Mouse (Mus musculus) embryonic facial prominence, embryonic 13.5 days (tissue): ENCODE data around the gene Efs. TPM values are rescaled to one million over a fixed set of nuclear protein-coding genes. Genes with fewer than 3 reads are reported as not detected.
"Not testable (repeated sequence)": the region's sequence is repeated elsewhere in the genome, so short reads cannot be mapped to it uniquely, and the experiment has no call there.

ENCODE experiments used
- ATAC-seq: fragments of 200-750 bp; cut with Nextera tagmentation; 2 replicates; pipeline ENCODE4 v1.8.0; 2017; ENCODE audit warnings: low read depth; ENCODE audit not compliant: insufficient number of reproducible peaks, insufficient read depth, low FRiP score, low TSS enrichment
- H3K27ac ChIP-seq: fragments of 300-500 bp; sonication (generic); 2 replicates; pipeline ENCODE4 v1.5.1; 2015; ENCODE audit warnings: moderate library complexity, mild to moderate bottlenecking, inconsistent platforms
- H3K27me3 ChIP-seq: fragments of 300-500 bp; sonication (generic); 2 replicates; pipeline ENCODE4 v1.6.1; 2015; ENCODE audit warnings: mild to moderate bottlenecking, inconsistent platforms
- H3K36me3 ChIP-seq: fragments of 300-500 bp; sonication (generic); 2 replicates; pipeline ENCODE4 v1.6.1; 2015; ENCODE audit warnings: mild to moderate bottlenecking, inconsistent platforms
- H3K4me1 ChIP-seq: fragments of 300-500 bp; sonication (generic); 2 replicates; pipeline ENCODE4 v1.6.1; 2015; ENCODE audit warnings: inconsistent platforms
- H3K4me2 ChIP-seq: fragments of 300-500 bp; sonication (generic); 2 replicates; pipeline ENCODE4 v1.6.1; 2015; ENCODE audit warnings: moderate library complexity, mild to moderate bottlenecking, inconsistent platforms
- H3K4me3 ChIP-seq: fragments of 300-500 bp; sonication (generic); 2 replicates; pipeline ENCODE4 v1.5.1; 2015; ENCODE audit warnings: mild to moderate bottlenecking, inconsistent platforms
- H3K9ac ChIP-seq: fragments of 300-500 bp; sonication (generic); 2 replicates; pipeline ENCODE4 v1.6.1; 2015; ENCODE audit warnings: mild to moderate bottlenecking, inconsistent platforms
- H3K9me3 ChIP-seq: fragments of 300-500 bp; sonication (generic); 2 replicates; pipeline ENCODE4 v1.6.1; 2016; ENCODE audit warnings: inconsistent platforms
- WGBS: fragments of 180-500 bp; shearing (Covaris S2); methylation state at CpG from one replicate; pipeline ENCODE4 v1.1.7; 2015; ENCODE audit warnings: mixed read lengths; 5-methylcytosine and 5-hydroxymethylcytosine counted together
- polyA plus RNA-seq: library from polyadenylated mRNA; unstranded; fragments of >200 nt; fragmentation: Nextera tagmentation; extraction: Ambion mirVana; gene quantifications from 2 replicates; pipeline ENCODE4 v1.2.1, GENCODE M21; 2015

Efs gene
- polyA plus RNA-seq, 1 experiment from 2014 or later, result 50.9 TPM

DNA sequence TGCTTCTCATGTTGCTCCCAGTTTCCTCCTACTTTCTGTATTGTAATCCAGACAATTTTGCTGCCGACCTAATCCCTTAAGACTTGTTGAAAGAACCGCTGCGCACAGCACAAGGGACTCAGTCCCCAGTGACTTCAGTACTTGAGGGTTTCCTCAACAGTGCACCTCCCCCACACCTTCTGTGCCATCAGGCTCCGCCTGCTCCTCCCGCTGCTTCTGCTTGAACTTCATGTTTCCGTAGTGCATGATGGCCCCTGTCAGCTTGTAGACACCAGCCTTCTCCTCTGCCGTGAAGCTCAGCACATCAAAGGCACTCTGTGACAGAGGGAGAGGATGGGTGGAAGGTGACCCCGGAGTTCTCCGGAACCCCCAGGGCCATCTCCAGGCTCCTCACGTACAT, 34.8 kb upstream of the Efs start:
- no peaks in the 10 kb centered on the region for H3K9me3 ChIP-seq
- no peaks in the 10 kb centered on the region for H3K36me3 ChIP-seq
- no peaks in the 10 kb centered on the region for H3K27me3 ChIP-seq
- H3K4me1 ChIP-seq, result 0 out of 2 replicates have a peak, but pooled peaks cover 3% of the 10 kb centered on the region
- H3K27ac ChIP-seq, result no peak overlapping the region
- H3K9ac ChIP-seq, result no peak overlapping the region
- whole genome bisulfite sequencing, result 68% methylated on average over 10 of the region's 10 CpGs
- H3K4me2 ChIP-seq, result no peak overlapping the region
- no peak overlapping the region for H3K4me3 ChIP-seq
- ATAC-seq, result no peak

- H3K9ac ChIP-seq, H3K4me2 ChIP-seq, H3K9me3 ChIP-seq, ATAC-seq, H3K4me3 ChIP-seq, H3K36me3 ChIP-seq, H3K27me3 ChIP-seq, H3K27ac ChIP-seq, H3K4me1 ChIP-seq: not testable (repeated sequence)
- WGBS, result 88% methylated on average over 12 of the region's 12 CpGs
These were observed 34.1 kb upstream of the Efs start for GRCm38 (mm10) chr14:54959853-54960613.

DNA sequence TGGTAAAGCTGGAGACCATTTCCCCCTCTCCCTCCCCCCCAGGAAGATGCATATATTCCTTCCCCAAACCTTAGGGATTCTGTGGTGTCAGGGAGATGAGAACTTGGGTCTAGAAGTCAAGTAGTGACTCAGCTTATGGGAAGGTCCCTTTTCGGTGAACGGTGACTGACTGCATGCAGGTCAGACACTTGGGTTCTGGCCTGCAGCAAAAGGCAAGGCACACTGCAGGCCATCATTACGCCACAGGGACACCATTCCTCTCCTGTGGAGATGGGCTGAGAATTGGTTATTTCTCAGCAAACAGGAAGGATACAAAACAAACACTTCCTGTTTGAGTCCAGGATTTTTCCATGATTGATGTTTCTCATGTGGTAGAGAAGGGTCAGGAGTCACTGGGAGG, 33.3 kb upstream of the Efs start:
- Histone ChIP-seq H3K27ac (no peak overlapping the region), H3K4me1 (0 out of 2 replicates have a peak, but pooled peaks cover 3% of the 10 kb centered on the region), H3K9ac (no peak overlapping the region), H3K4me3 (no peak overlapping the region), H3K27me3 (no peaks in the 10 kb centered on the region), H3K36me3 (no peaks in the 10 kb centered on the region), H3K9me3 (no peaks in the 10 kb centered on the region), H3K4me2 (no peak overlapping the region)
- no peak for ATAC-seq
- 98% methylated on average over 3 of the region's 3 CpGs for WGBS

GRCm38 (mm10) chr14:54958503-54958902, 32.6 kb upstream of the Efs start:
- H3K9me3 ChIP-seq, result no peaks in the 10 kb centered on the region
- 75% methylated on average over 4 of the region's 4 CpGs for WGBS
- H3K4me1 ChIP-seq, result 0 out of 2 replicates have a peak, but pooled peaks cover 3% of the 10 kb centered on the region
- no peak overlapping the region for H3K9ac ChIP-seq
- no peak overlapping the region for H3K4me3 ChIP-seq
- no peak for ATAC-seq
- H3K27ac ChIP-seq, result no peak overlapping the region
- no peak overlapping the region for H3K4me2 ChIP-seq
- H3K36me3 ChIP-seq, result no peaks in the 10 kb centered on the region
- H3K27me3 ChIP-seq, result no peaks in the 10 kb centered on the region

DNA sequence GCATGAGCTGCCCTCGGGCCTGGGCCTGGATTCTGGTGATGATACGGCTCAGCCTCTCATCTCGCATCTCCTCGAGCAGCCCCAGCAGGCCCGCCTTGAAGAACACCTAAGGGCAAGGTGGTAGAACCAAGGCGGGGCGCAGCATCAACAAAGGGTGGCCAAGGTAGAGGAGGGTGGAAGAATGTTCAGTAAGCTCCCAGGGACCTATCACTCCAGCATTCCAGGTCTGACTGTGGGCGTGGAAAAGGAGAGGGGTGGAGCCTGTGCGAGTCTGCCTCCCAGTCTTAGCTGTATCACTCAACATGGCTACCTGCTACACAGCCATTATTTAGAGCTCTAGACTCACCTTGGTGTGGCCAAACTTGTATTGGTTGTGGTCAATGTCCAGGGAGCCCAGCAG, 30.6 kb upstream of the Efs start:
- 0 out of 2 replicates have a peak, but pooled peaks cover 3% of the 10 kb centered on the region for H3K4me1 ChIP-seq
- H3K4me2 ChIP-seq, result no peak overlapping the region
- 81% methylated on average over 9 of the region's 9 CpGs for WGBS
- H3K4me3 ChIP-seq, result no peak overlapping the region
- H3K9me3 ChIP-seq, result no peaks in the 10 kb centered on the region
- no peak for ATAC-seq
- H3K36me3 ChIP-seq, result no peaks in the 10 kb centered on the region
- no peak overlapping the region for H3K9ac ChIP-seq
- no peak overlapping the region for H3K27ac ChIP-seq
- H3K27me3 ChIP-seq, result no peaks in the 10 kb centered on the region

- 83% methylated on average over 3 of the region's 3 CpGs for WGBS
- Histone ChIP-seq H3K27ac (no peak overlapping the region), H3K4me3 (no peak overlapping the region), H3K4me1 (no peaks in the 10 kb centered on the region), H3K36me3 (no peaks in the 10 kb centered on the region), H3K9ac (no peak overlapping the region), H3K9me3 (no peaks in the 10 kb centered on the region), H3K27me3 (no peaks in the 10 kb centered on the region), H3K4me2 (no peak overlapping the region)
- ATAC-seq, result no peak
These were observed 29.6 kb upstream of the Efs start for GRCm38 (mm10) chr14:54955481-54955880.

GRCm38 (mm10) chr14:54954474-54954873, 28.5 kb upstream of the Efs start:
- Histone ChIP-seq H3K4me3 (no peak overlapping the region), H3K27me3 (no peaks in the 10 kb centered on the region), H3K9ac (no peak overlapping the region), H3K27ac (no peak overlapping the region), H3K9me3 (no peaks in the 10 kb centered on the region), H3K4me1 (no peaks in the 10 kb centered on the region), H3K36me3 (no peaks in the 10 kb centered on the region), H3K4me2 (no peak overlapping the region)
- 60% methylated on average over 3 of the region's 3 CpGs for WGBS
- ATAC-seq, result no peak

GRCm38 (mm10) chr14:54953664-54954206, 27.8 kb upstream of the Efs start:
- H3K9me3 ChIP-seq, result no peaks in the 10 kb centered on the region
- no peak overlapping the region for H3K4me3 ChIP-seq
- no peak for ATAC-seq
- 92% methylated on average over 8 of the region's 8 CpGs for WGBS
- no peaks in the 10 kb centered on the region for H3K27me3 ChIP-seq
- H3K4me2 ChIP-seq, result no peak overlapping the region
- H3K4me1 ChIP-seq, result no peaks in the 10 kb centered on the region
- no peak overlapping the region for H3K27ac ChIP-seq
- H3K9ac ChIP-seq, result no peak overlapping the region
- no peaks in the 10 kb centered on the region for H3K36me3 ChIP-seq

- H3K4me2 ChIP-seq, result no peak overlapping the region
- no peaks in the 10 kb centered on the region for H3K4me1 ChIP-seq
- no peaks in the 10 kb centered on the region for H3K36me3 ChIP-seq
- no peak overlapping the region for H3K4me3 ChIP-seq
- ATAC-seq, result no peak
- 87% methylated on average over 6 of the region's 6 CpGs for WGBS
- H3K9me3 ChIP-seq, result no peaks in the 10 kb centered on the region
- H3K27ac ChIP-seq, result no peak overlapping the region
- no peaks in the 10 kb centered on the region for H3K27me3 ChIP-seq
- no peak overlapping the region for H3K9ac ChIP-seq
These were observed 25.7 kb upstream of the Efs start for GRCm38 (mm10) chr14:54951587-54951986.

- Histone ChIP-seq H3K27me3 (no peaks in the 10 kb centered on the region), H3K9me3 (no peaks in the 10 kb centered on the region), H3K36me3 (no peaks in the 10 kb centered on the region), H3K9ac (no peak overlapping the region), H3K4me3 (no peak overlapping the region), H3K4me1 (no peaks in the 10 kb centered on the region), H3K27ac (no peak overlapping the region), H3K4me2 (no peak overlapping the region)
- no peak for ATAC-seq
- 63% methylated on average over 12 of the region's 12 CpGs for WGBS
These were observed 24.6 kb upstream of the Efs start for GRCm38 (mm10) chr14:54950493-54950892.

DNA sequence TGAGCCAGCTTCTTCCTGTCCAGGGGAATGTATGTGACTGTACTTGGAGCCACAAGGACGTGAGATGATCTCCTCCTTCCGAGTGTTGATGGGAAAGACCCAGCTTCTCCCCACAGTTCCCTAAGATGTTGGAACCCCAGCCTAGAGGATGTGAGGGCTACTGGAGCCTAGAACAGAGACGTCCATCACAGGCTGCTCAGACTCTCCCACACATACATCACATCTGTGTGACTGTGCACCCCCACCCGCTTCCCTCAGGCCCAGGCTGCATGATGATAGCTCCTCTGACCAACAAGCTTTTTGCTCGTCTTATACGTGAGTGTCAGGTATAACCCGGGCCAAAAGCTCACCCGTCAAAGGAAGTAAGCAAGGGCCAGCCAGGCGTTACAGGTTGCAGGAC, 22.9 kb upstream of the Efs start:
- Histone ChIP-seq H3K9me3 (no peaks in the 10 kb centered on the region), H3K4me1 (no peaks in the 10 kb centered on the region), H3K9ac (no peak overlapping the region), H3K4me3 (no peak overlapping the region), H3K36me3 (no peaks in the 10 kb centered on the region), H3K27ac (no peak overlapping the region), H3K4me2 (no peak overlapping the region), H3K27me3 (no peaks in the 10 kb centered on the region)
- ATAC-seq, result no peak
- WGBS, result 85% methylated on average over 9 of the region's 9 CpGs

- H3K9ac ChIP-seq, H3K4me3 ChIP-seq, H3K27ac ChIP-seq, H3K36me3 ChIP-seq, ATAC-seq, H3K27me3 ChIP-seq, H3K9me3 ChIP-seq, H3K4me2 ChIP-seq, H3K4me1 ChIP-seq: not testable (repeated sequence)
- WGBS, result 86% methylated on average over 11 of the region's 11 CpGs
These were observed 21.1 kb upstream of the Efs start for GRCm38 (mm10) chr14:54947008-54947407.
